Mouse (Mus musculus) neural tube, embryonic 11.5 days (tissue): Measurements from ENCODE around the gene Polr2f. TPM values are rescaled to one million over a fixed set of nuclear protein-coding genes. Genes with fewer than 3 reads are reported as not detected.

Experiments
- ATAC-seq: fragments of 200-750 bp; cut with Nextera tagmentation; 2 replicates; pipeline ENCODE4 v1.8.0; 2017; ENCODE audit warnings: moderate number of reproducible peaks, mild to moderate bottlenecking, moderate TSS enrichment, moderate library complexity; ENCODE audit not compliant: insufficient read depth, low FRiP score, low TSS enrichment
- DNase-seq: peaks from one replicate; pipeline ENCODE4 v3.0.0-alpha.2; 2015; ENCODE audit warnings: low spot score
- H3K27ac ChIP-seq: fragments of 300-500 bp; sonication (generic); 2 replicates; pipeline ENCODE4 v1.5.1; 2014; ENCODE audit warnings: low read depth, mild to moderate bottlenecking, low read length
- H3K27me3 ChIP-seq: fragments of 300-500 bp; sonication (generic); 2 replicates; pipeline ENCODE4 v1.6.1; 2014; ENCODE audit warnings: mild to moderate bottlenecking, low read length, mixed read lengths; ENCODE audit not compliant: control insufficient read depth, insufficient read depth
- H3K36me3 ChIP-seq: fragments of 300-500 bp; sonication (generic); 2 replicates; pipeline ENCODE4 v1.6.1; 2014; ENCODE audit warnings: mild to moderate bottlenecking, low read length, moderate library complexity, mixed read lengths; ENCODE audit not compliant: control insufficient read depth, insufficient read depth
- H3K4me1 ChIP-seq: fragments of 300-500 bp; sonication (generic); 2 replicates; pipeline ENCODE4 v1.6.1; 2014; ENCODE audit warnings: low read length, mixed read lengths; ENCODE audit not compliant: control insufficient read depth, insufficient read depth
- H3K4me2 ChIP-seq: fragments of 300-500 bp; sonication (generic); 2 replicates; pipeline ENCODE4 v1.6.1; 2014; ENCODE audit warnings: low read depth, mild to moderate bottlenecking, moderate library complexity
- H3K4me3 ChIP-seq: fragments of 300-500 bp; sonication (generic); 2 replicates; pipeline ENCODE4 v1.5.1; 2014; ENCODE audit warnings: low read depth, low read length
- H3K9ac ChIP-seq: fragments of 300-500 bp; sonication (generic); 2 replicates; pipeline ENCODE4 v1.6.1; 2014; ENCODE audit warnings: mild to moderate bottlenecking, low read length
- H3K9me3 ChIP-seq: fragments of 300-500 bp; sonication (generic); 2 replicates; pipeline ENCODE4 v1.6.1; 2016; ENCODE audit warnings: low read length; ENCODE audit not compliant: control insufficient read depth
- WGBS: fragments of 180-500 bp; shearing (Covaris S2); extraction: QIAGEN DNeasy Blood & Tissue Kit; methylation state at CpG from one replicate; pipeline ENCODE4 v1.1.7; 2014; 5-methylcytosine and 5-hydroxymethylcytosine counted together
- polyA plus RNA-seq: library from polyadenylated mRNA; unstranded; fragments of >200 nt; fragmentation: Nextera tagmentation; extraction: Ambion mirVana; gene quantifications from 2 replicates; pipeline ENCODE4 v1.2.1, GENCODE M21; 2014

The Polr2f gene
- polyA plus RNA-seq, 1 experiment from 2014 or later, result 301 TPM

GRCm38 (mm10) chr15:79109321-79109934, 31.4 kb upstream of the Polr2f start:
- Histone ChIP-seq H3K36me3 (no peaks in the 10 kb centered on the region), H3K9me3 (no peaks in the 10 kb centered on the region), H3K9ac (peak overlapping the region; percentile 91), H3K4me3 (peak overlapping the region; percentile 81), H3K4me2 (peak overlapping the region; percentile 99), H3K4me1 (peaks cover 4% of the 10 kb centered on the region; the same call in 1 of the 2 replicates), H3K27me3 (no peaks in the 10 kb centered on the region), H3K27ac (peak overlapping the region; percentile 58)
- ATAC-seq (peak; percentile 60), DNase-seq (no peak)
- WGBS, result under 1% methylated on average over 46 of the region's 46 CpGs

DNA sequence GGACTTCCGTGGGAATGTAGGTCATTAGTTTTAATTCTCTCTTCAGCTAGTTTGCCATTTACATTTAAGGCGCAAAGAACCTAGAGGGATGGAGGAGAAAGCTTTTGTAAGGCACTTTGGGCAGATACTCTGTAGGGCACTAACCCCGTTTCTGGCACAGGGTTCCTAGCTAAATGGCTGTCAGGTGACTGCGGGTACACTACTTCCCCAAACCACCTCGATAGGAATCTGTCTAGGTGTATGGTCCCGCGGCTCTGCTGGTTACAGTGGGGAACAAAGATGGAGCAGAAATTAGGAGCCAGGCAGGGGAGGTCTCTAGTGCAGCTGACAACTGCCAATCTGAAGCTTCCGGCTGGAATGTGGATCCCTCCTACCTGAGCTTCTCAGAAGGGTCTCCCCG, 30.8 kb upstream of the Polr2f start:
- Histone ChIP-seq H3K27me3 (no peaks in the 10 kb centered on the region), H3K4me3 (peak overlapping the region; percentile 81), H3K36me3 (peaks cover 3% of the 10 kb centered on the region; the same call in 1 of the 2 replicates), H3K27ac (no peak overlapping the region), H3K9me3 (no peaks in the 10 kb centered on the region), H3K9ac (no peak overlapping the region; the same call in 1 of the 2 replicates), H3K4me1 (peaks cover 4% of the 10 kb centered on the region; the same call in 1 of the 2 replicates), H3K4me2 (peak overlapping the region; percentile 99)
- no peak for ATAC-seq
- WGBS, result 19% methylated on average over 9 of the region's 9 CpGs
- DNase-seq, result no peak

- Histone ChIP-seq H3K4me1 (peaks cover 4% of the 10 kb centered on the region; the same call in 1 of the 2 replicates), H3K27me3 (no peaks in the 10 kb centered on the region), H3K36me3 (peaks cover 4% of the 10 kb centered on the region; the same call in 1 of the 2 replicates), H3K9ac (no peak overlapping the region), H3K4me2 (peak overlapping the region; percentile 99), H3K4me3 (peak overlapping the region; percentile 81; the same call in 1 of the 2 replicates), H3K9me3 (no peaks in the 10 kb centered on the region), H3K27ac (no peak overlapping the region)
- no peak for DNase-seq
- no peak for ATAC-seq
- 87% methylated on average over 2 of the region's 2 CpGs for WGBS
These were observed 30.3 kb upstream of the Polr2f start for GRCm38 (mm10) chr15:79110528-79110927.

GRCm38 (mm10) chr15:79111774-79112173, 29.0 kb upstream of the Polr2f start:
- H3K9me3 ChIP-seq, result no peaks in the 10 kb centered on the region
- H3K27ac ChIP-seq, result no peak overlapping the region
- H3K4me2 ChIP-seq, result no peak overlapping the region
- WGBS, result 88% methylated on average over 4 of the region's 4 CpGs
- peaks cover 4% of the 10 kb centered on the region; the same call in 1 of the 2 replicates for H3K36me3 ChIP-seq
- ATAC-seq, result no peak
- H3K4me3 ChIP-seq, result no peak overlapping the region
- DNase-seq, result no peak
- H3K27me3 ChIP-seq, result no peaks in the 10 kb centered on the region
- peaks cover 4% of the 10 kb centered on the region; the same call in 1 of the 2 replicates for H3K4me1 ChIP-seq
- no peak overlapping the region for H3K9ac ChIP-seq

DNA sequence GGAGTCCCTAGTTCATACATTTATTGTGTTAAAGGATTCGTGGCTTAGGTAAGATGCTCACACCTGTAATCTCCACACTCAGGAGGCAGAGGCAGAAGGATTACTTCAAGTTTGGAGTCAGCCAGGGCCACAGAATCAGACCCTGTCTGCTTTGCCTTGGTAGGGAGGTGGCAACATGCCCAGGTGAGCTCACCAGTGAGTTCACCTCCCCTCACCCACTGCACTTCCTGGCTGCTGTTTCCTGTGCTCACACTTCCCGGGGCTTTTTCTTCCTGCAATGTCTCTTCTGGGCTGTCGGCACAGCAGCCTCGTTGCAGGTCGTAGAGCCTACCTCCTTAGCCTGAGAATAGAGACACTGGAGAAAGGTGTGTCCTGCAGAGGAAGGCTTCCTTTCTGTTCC, 25.5 kb upstream of the Polr2f start:
- Histone ChIP-seq H3K4me2 (no peak overlapping the region), H3K9ac (no peak overlapping the region), H3K4me1 (peaks cover under 1% of the 10 kb centered on the region; the same call in 1 of the 2 replicates), H3K4me3 (no peak overlapping the region), H3K9me3 (no peaks in the 10 kb centered on the region), H3K27ac (no peak overlapping the region), H3K36me3 (peaks cover 4% of the 10 kb centered on the region; the same call in 1 of the 2 replicates), H3K27me3 (no peaks in the 10 kb centered on the region)
- ATAC-seq (no peak), DNase-seq (no peak)
- WGBS, result 62% methylated on average over 5 of the region's 5 CpGs

GRCm38 (mm10) chr15:79119491-79119890, 21.3 kb upstream of the Polr2f start:
- Histone ChIP-seq H3K27me3 (no peaks in the 10 kb centered on the region), H3K4me1 (peaks cover 3% of the 10 kb centered on the region; the same call in 1 of the 2 replicates), H3K9me3 (no peaks in the 10 kb centered on the region), H3K27ac (no peak overlapping the region), H3K36me3 (peaks cover 4% of the 10 kb centered on the region), H3K4me3 (no peak overlapping the region), H3K9ac (no peak overlapping the region), H3K4me2 (no peak overlapping the region)
- WGBS, result 86% methylated on average over 9 of the region's 9 CpGs
- DNase-seq (no peak), ATAC-seq (no peak)

GRCm38 (mm10) chr15:79122119-79122518, 18.7 kb upstream of the Polr2f start:
- Histone ChIP-seq H3K27me3 (no peaks in the 10 kb centered on the region), H3K9ac (no peak overlapping the region), H3K4me1 (peaks cover 3% of the 10 kb centered on the region; the same call in 1 of the 2 replicates), H3K9me3 (no peaks in the 10 kb centered on the region), H3K27ac (no peak overlapping the region), H3K4me3 (no peak overlapping the region), H3K36me3 (peaks cover 2% of the 10 kb centered on the region), H3K4me2 (no peak overlapping the region)
- DNase-seq (no peak), ATAC-seq (no peak)
- 58% methylated on average over 4 of the region's 4 CpGs for WGBS

GRCm38 (mm10) chr15:79122546-79122945, 18.3 kb upstream of the Polr2f start:
- Histone ChIP-seq H3K9me3 (no peaks in the 10 kb centered on the region), H3K4me1 (peaks cover 3% of the 10 kb centered on the region; the same call in 1 of the 2 replicates), H3K9ac (no peak overlapping the region), H3K4me3 (no peak overlapping the region), H3K27ac (no peak overlapping the region), H3K27me3 (no peaks in the 10 kb centered on the region), H3K4me2 (no peak overlapping the region), H3K36me3 (peaks cover 7% of the 10 kb centered on the region)
- WGBS, result 85% methylated on average over 13 of the region's 13 CpGs
- ATAC-seq (no peak), DNase-seq (no peak)

DNA sequence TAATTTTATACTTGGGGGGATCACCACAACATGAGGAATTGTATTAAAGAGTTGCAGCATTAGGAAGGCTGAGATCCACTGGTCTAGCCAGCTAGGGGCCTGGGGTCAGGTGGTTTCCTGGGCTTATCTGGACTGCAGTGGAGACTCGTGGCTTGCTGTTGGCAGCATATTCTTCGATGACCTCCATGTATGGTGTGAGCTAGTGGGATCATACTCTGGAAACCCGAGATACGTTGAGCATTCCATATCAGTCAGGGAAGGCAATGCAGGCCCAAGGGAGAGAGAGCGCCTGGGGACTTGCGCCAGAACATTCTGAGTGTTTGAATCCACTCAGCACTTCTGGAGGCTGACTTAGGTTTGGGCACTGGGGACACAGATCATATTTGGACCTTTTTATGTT, 17.1 kb upstream of the Polr2f start:
- DNase-seq, result no peak
- no peak overlapping the region for H3K4me2 ChIP-seq
- no peak overlapping the region for H3K4me3 ChIP-seq
- WGBS, result 91% methylated on average over 6 of the region's 6 CpGs
- no peaks in the 10 kb centered on the region for H3K9me3 ChIP-seq
- H3K27ac ChIP-seq, result no peak overlapping the region
- H3K27me3 ChIP-seq, result no peaks in the 10 kb centered on the region
- no peak overlapping the region for H3K9ac ChIP-seq
- peaks cover 3% of the 10 kb centered on the region; the same call in 1 of the 2 replicates for H3K4me1 ChIP-seq
- no peak for ATAC-seq
- peaks cover 12% of the 10 kb centered on the region for H3K36me3 ChIP-seq
